Mouse (Mus musculus): ENCODE data around the gene Msto1. TPM values are rescaled to one million over a fixed set of nuclear protein-coding genes. Genes with fewer than 3 reads are reported as not detected.
A peak's percentile ranks its signal among the peaks of the same experiment; 100 is the strongest.
"Not testable (repeated sequence)": the region's sequence is repeated elsewhere in the genome, so short reads cannot be mapped to it uniquely, and the experiment has no call there.

Gene Msto1
- 36.5 and 40.7 TPM in 2 replicates for polyA plus RNA-seq (2012; rRNA removed)

GRCm38 (mm10) chr3:88913511-88914383 lies at the start of gene Msto1:
Msto1 (minus strand) TSS chr3:88913999.
- Histone ChIP-seq H3K4me1 (replicated peaks; ENCODE audit: control insufficient read depth, insufficient read depth, low read length) (peaks cover 12% of the 10 kb centered on the region; the same call in 1 of the 2 replicates), H3K36me3 (ENCODE audit: control insufficient read depth, insufficient read depth, low read length) (peaks cover 12% of the 10 kb centered on the region), H3K27me3 (ENCODE audit: control insufficient read depth, insufficient read depth, low read length) (no peaks in the 10 kb centered on the region), H3K4me3 (ENCODE audit: control insufficient read depth, insufficient read depth, low read length) (peak within 1 kb of the TSS; percentile 71), H3K27ac (ENCODE audit: control insufficient read depth, insufficient read depth, low read length) (peak within 1 kb of the TSS; percentile 67)
- DNase-seq = peak; percentile 94
- under 1% methylated on average over 62 of the region's 62 CpGs for WGBS
- TF ChIP-seq POLR2A (IDR thresholded peaks at IDR 0.05; ENCODE audit: control insufficient read depth, extremely low read depth, insufficient read depth, low read length, poor library complexity) (peak; percentile 91), CTCF (IDR thresholded peaks at IDR 0.05; ENCODE audit: borderline replicate concordance, control insufficient read depth, extremely low read depth, insufficient read depth, low read length, poor library complexity) (peak; percentile 56; the same call in 1 of the 2 replicates)

GRCm38 (mm10) chr3:88963211-88963610 lies 49.4 kb upstream of the Msto1 start:
- not testable (repeated sequence) for H3K36me3 ChIP-seq (ENCODE audit: control insufficient read depth, insufficient read depth, low read length); H3K4me3 ChIP-seq (ENCODE audit: control insufficient read depth, insufficient read depth, low read length); DNase-seq; H3K4me1 ChIP-seq (replicated peaks; ENCODE audit: control insufficient read depth, insufficient read depth, low read length); H3K27me3 ChIP-seq (ENCODE audit: control insufficient read depth, insufficient read depth, low read length); H3K27ac ChIP-seq (ENCODE audit: control insufficient read depth, insufficient read depth, low read length)

- no peak for TF ChIP-seq CTCF (IDR thresholded peaks at IDR 0.05; ENCODE audit: borderline replicate concordance, control insufficient read depth, extremely low read depth, insufficient read depth, low read length, poor library complexity)
- TF ChIP-seq POLR2A (IDR thresholded peaks at IDR 0.05; ENCODE audit: control insufficient read depth, extremely low read depth, insufficient read depth, low read length, poor library complexity) = no peak
- Histone ChIP-seq H3K36me3 (ENCODE audit: control insufficient read depth, insufficient read depth, low read length) (no peaks in the 10 kb centered on the region), H3K4me1 (replicated peaks; ENCODE audit: control insufficient read depth, insufficient read depth, low read length) (peaks cover 3% of the 10 kb centered on the region; the same call in 1 of the 2 replicates), H3K27ac (ENCODE audit: control insufficient read depth, insufficient read depth, low read length) (no peak overlapping the region), H3K4me3 (ENCODE audit: control insufficient read depth, insufficient read depth, low read length) (no peak overlapping the region), H3K27me3 (ENCODE audit: control insufficient read depth, insufficient read depth, low read length) (no peaks in the 10 kb centered on the region)
- no peak for DNase-seq
These were observed 39.9 kb upstream of the Msto1 start for GRCm38 (mm10) chr3:88953736-88954135.

- Histone ChIP-seq H3K4me1 (replicated peaks; ENCODE audit: control insufficient read depth, insufficient read depth, low read length) (peaks cover 3% of the 10 kb centered on the region; the same call in 1 of the 2 replicates), H3K36me3 (ENCODE audit: control insufficient read depth, insufficient read depth, low read length) (no peaks in the 10 kb centered on the region), H3K27me3 (ENCODE audit: control insufficient read depth, insufficient read depth, low read length) (no peaks in the 10 kb centered on the region), H3K4me3 (ENCODE audit: control insufficient read depth, insufficient read depth, low read length) (no peak overlapping the region), H3K27ac (ENCODE audit: control insufficient read depth, insufficient read depth, low read length) (no peak overlapping the region)
- DNase-seq = no peak
- 91% methylated on average over 4 of the region's 4 CpGs for WGBS
- no peak for TF ChIP-seq CTCF (IDR thresholded peaks at IDR 0.05; ENCODE audit: borderline replicate concordance, control insufficient read depth, extremely low read depth, insufficient read depth, low read length, poor library complexity)
These were observed 39.4 kb upstream of the Msto1 start for GRCm38 (mm10) chr3:88953246-88953645.

- no peaks in the 10 kb centered on the region for H3K27me3 ChIP-seq (ENCODE audit: control insufficient read depth, insufficient read depth, low read length)
- TF ChIP-seq CTCF (IDR thresholded peaks at IDR 0.05; ENCODE audit: borderline replicate concordance, control insufficient read depth, extremely low read depth, insufficient read depth, low read length, poor library complexity) (no peak), POLR2A (IDR thresholded peaks at IDR 0.05; ENCODE audit: control insufficient read depth, extremely low read depth, insufficient read depth, low read length, poor library complexity) (no peak)
- no peak for DNase-seq
These were observed 37.6 kb upstream of the Msto1 start for GRCm38 (mm10) chr3:88951327-88951800.

GRCm38 (mm10) chr3:88950576-88951326 lies 37.0 kb upstream of the Msto1 start, which contains the start of the genes Ash1l and Dap3:
Ash1l (plus strand) TSS chr3:88950622.
Dap3 (minus strand) TSS chr3:88951181.
- peaks cover 3% of the 10 kb centered on the region; the same call in 1 of the 2 replicates for H3K4me1 ChIP-seq (replicated peaks; ENCODE audit: control insufficient read depth, insufficient read depth, low read length)
- WGBS = 1% methylated on average over 42 of the region's 64 CpGs

More at GRCm38 (mm10) chr3:88951327-88951800, 37.6 kb upstream of the Msto1 start:
- Histone ChIP-seq H3K36me3 (ENCODE audit: control insufficient read depth, insufficient read depth, low read length) (no peaks in the 10 kb centered on the region), H3K4me3 (ENCODE audit: control insufficient read depth, insufficient read depth, low read length) (peak overlapping the region; percentile 73), H3K27ac (ENCODE audit: control insufficient read depth, insufficient read depth, low read length) (peak overlapping the region; percentile 82), H3K4me1 (replicated peaks; ENCODE audit: control insufficient read depth, insufficient read depth, low read length) (peaks cover 3% of the 10 kb centered on the region; the same call in 1 of the 2 replicates)
- WGBS = 1% methylated on average over 5 of the region's 5 CpGs

More at GRCm38 (mm10) chr3:88950576-88951326, 37.0 kb upstream of the Msto1 start, which contains the start of the genes Ash1l and Dap3:
- peak within 1 kb of the TSS; percentile 82 for H3K27ac ChIP-seq (ENCODE audit: control insufficient read depth, insufficient read depth, low read length)
- DNase-seq = peak; percentile 80
- H3K4me3 ChIP-seq (ENCODE audit: control insufficient read depth, insufficient read depth, low read length) = peak within 1 kb of the TSS; percentile 94
- no peaks in the 10 kb centered on the region for H3K36me3 ChIP-seq (ENCODE audit: control insufficient read depth, insufficient read depth, low read length)
- H3K27me3 ChIP-seq (ENCODE audit: control insufficient read depth, insufficient read depth, low read length) = no peaks in the 10 kb centered on the region
- TF ChIP-seq POLR2A (IDR thresholded peaks at IDR 0.05; ENCODE audit: control insufficient read depth, extremely low read depth, insufficient read depth, low read length, poor library complexity) = 0 out of 2 replicates have a peak, but pooled peaks have one; percentile 23
- TF ChIP-seq CTCF (IDR thresholded peaks at IDR 0.05; ENCODE audit: borderline replicate concordance, control insufficient read depth, extremely low read depth, insufficient read depth, low read length, poor library complexity) = peak; percentile 70; the same call in 1 of the 2 replicates

Measured in thymus, adult 2 months (tissue).